Mouse (Mus musculus) cerebellum, adult 2 months (tissue): ENCODE results near the gene Nrarp. TPM values are rescaled to one million over a fixed set of nuclear protein-coding genes. Genes with fewer than 3 reads are reported as not detected.

Source experiments
- DNase-seq, 2 experiments: peaks; one replicate each; pipeline ENCODE4 v3.0.0; 2021
- H3K27ac ChIP-seq: fragments of 200-500 bp; 2 replicates; pipeline ENCODE4 v1.5.1; 2012; ENCODE audit warnings: low read length, control low read depth, inconsistent platforms; ENCODE audit not compliant: insufficient read depth
- H3K27me3 ChIP-seq: fragments of 200-500 bp; 2 replicates; pipeline ENCODE4 v1.6.1; 2012; ENCODE audit warnings: inconsistent platforms, mild to moderate bottlenecking, low read length, moderate library complexity; ENCODE audit not compliant: control insufficient read depth, insufficient read depth
- H3K4me1 ChIP-seq: fragments of 200-500 bp; 2 replicates; pipeline ENCODE4 v1.6.1; 2011; ENCODE audit warnings: low read length; ENCODE audit not compliant: control insufficient read depth, insufficient read depth
- H3K4me3 ChIP-seq: fragments of 200-500 bp; replicated peaks from 2 replicates; pipeline ENCODE3; 2011; ENCODE audit warnings: mild to moderate bottlenecking, low read depth, low read length, control low read depth; ENCODE audit not compliant: insufficient read depth
- CTCF ChIP-seq: fragments of 200-500 bp; IDR thresholded peaks from 2 replicates; pipeline ENCODE4 v1.5.1; 2011; ENCODE audit warnings: low read depth, mild to moderate bottlenecking, control low read depth, low read length, moderate library complexity, borderline replicate concordance; ENCODE audit not compliant: insufficient read depth
- POLR2A ChIP-seq: fragments of 200-500 bp; IDR thresholded peaks from 2 replicates; pipeline ENCODE4 v1.6.1; 2011; ENCODE audit warnings: low read length, control low read depth, borderline replicate concordance; ENCODE audit not compliant: insufficient read depth
- WGBS: fragments of 180-500 bp; shearing (Covaris S2); methylation state at CpG from one replicate; pipeline ENCODE4 v1.1.7; 2018; 5-methylcytosine and 5-hydroxymethylcytosine counted together
- polyA plus RNA-seq: library from polyadenylated mRNA; depleted of rRNA; stranded (reverse); fragments of >200 nt; gene quantifications from 2 replicates; pipeline ENCODE4 v1.2.3, GENCODE M21; 2012

The Nrarp gene
- polyA plus RNA-seq, 1 experiment = 9.4 TPM

GRCm38 (mm10) chr2:25151280-25151956 lies 29.1 kb upstream of the Nrarp start:
- WGBS = 68% methylated on average over 4 of the region's 4 CpGs
- no peak for DNase-seq
- TF ChIP-seq POLR2A (no peak), CTCF (no peak)
- H3K4me1 ChIP-seq = no peaks in the 10 kb centered on the region
- H3K4me3 ChIP-seq = no peak overlapping the region
- H3K27ac ChIP-seq = no peak overlapping the region
- H3K27me3 ChIP-seq = no peaks in the 10 kb centered on the region

GRCm38 (mm10) chr2:25156177-25156576 lies 24.4 kb upstream of the Nrarp start:
- Histone ChIP-seq H3K27ac (no peak overlapping the region), H3K27me3 (no peaks in the 10 kb centered on the region), H3K4me3 (no peak overlapping the region), H3K4me1 (no peaks in the 10 kb centered on the region)
- TF ChIP-seq POLR2A (no peak), CTCF (no peak)
- DNase-seq = no peak
- WGBS = 89% methylated on average over 3 of the region's 3 CpGs

DNA sequence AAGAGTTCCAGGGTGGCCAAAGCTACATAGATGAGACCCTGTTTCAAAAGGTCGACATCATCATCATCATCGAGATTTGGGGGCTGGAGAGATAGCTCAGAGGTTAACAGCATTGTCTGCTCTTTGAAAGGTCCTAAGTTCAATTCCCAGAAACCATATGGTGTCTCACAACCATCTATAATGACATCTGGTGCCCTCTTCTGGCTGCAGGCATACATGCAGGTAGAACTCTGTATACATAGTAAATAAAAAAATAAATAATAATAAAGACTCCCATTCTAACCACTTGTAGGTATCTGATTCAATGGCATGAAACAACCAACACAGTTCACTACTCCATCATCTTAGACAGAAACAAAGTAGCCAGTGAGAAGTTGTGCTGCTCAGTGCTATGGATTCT lies 23.6 kb upstream of the Nrarp start:
- no peaks in the 10 kb centered on the region for H3K27me3 ChIP-seq
- DNase-seq = no peak
- TF ChIP-seq POLR2A = no peak
- TF ChIP-seq CTCF = no peak
- H3K4me1 ChIP-seq = no peaks in the 10 kb centered on the region
- WGBS = 48% methylated on average over 2 of the region's 2 CpGs
- H3K4me3 ChIP-seq = no peak overlapping the region
- H3K27ac ChIP-seq = no peak overlapping the region

DNA sequence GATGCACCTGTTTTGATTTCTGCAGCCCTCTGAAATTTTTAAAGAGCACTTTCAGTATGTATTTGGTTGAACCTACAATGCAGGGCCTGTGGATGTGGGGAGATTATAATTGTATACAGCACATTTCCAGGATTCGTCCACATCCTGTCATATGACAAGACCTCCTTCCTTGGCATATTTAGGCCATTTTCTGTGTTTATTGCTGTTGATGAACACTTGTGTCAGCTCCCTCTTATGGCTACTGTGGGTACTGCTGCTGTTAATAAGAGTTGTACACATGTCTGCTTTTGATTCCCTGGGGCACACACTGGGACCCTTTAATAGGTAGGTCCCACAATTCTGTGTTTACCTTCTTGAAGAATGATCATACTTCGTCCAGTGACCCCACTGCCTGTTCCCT lies 22.9 kb upstream of the Nrarp start:
- Histone ChIP-seq H3K4me1 (no peaks in the 10 kb centered on the region), H3K27ac (no peak overlapping the region), H3K27me3 (no peaks in the 10 kb centered on the region), H3K4me3 (no peak overlapping the region)
- WGBS = 49% methylated on average over 2 of the region's 2 CpGs
- TF ChIP-seq CTCF (no peak), POLR2A (no peak)
- DNase-seq = no peak

DNA sequence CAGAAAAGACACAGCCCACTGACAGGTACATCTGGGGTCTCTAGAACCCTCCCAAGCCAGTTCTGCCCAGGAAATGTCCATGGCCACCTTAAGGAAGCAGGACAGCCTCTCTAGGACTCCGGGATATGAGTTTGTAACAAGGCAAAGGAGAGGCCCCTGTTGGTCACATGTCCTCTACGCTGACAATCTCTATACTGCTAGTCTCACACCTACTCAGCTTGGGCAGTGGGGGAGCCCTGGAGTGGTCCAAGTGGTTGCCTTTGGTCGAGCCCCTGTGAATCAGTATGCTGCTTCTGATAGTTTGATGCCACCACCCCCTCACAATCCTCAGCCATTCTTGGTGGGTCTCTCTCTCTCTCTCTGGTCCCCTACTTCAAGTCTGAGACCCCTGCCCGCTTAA lies 13.1 kb upstream of the Nrarp start:
- Histone ChIP-seq H3K4me1 (0 out of 2 replicates have a peak, but pooled peaks cover 5% of the 10 kb centered on the region), H3K27ac (no peak overlapping the region), H3K27me3 (no peaks in the 10 kb centered on the region), H3K4me3 (no peak overlapping the region)
- no peak for DNase-seq
- 46% methylated on average over 4 of the region's 4 CpGs for WGBS
- TF ChIP-seq POLR2A = no peak
- TF ChIP-seq CTCF = no peak

GRCm38 (mm10) chr2:25167919-25168664 lies 12.5 kb upstream of the Nrarp start:
- Histone ChIP-seq H3K4me3 (no peak overlapping the region), H3K4me1 (0 out of 2 replicates have a peak, but pooled peaks cover 5% of the 10 kb centered on the region), H3K27me3 (no peaks in the 10 kb centered on the region), H3K27ac (no peak overlapping the region)
- TF ChIP-seq POLR2A (no peak), CTCF (no peak)
- no peak for DNase-seq
- WGBS = 5% methylated on average over 40 of the region's 41 CpGs

DNA sequence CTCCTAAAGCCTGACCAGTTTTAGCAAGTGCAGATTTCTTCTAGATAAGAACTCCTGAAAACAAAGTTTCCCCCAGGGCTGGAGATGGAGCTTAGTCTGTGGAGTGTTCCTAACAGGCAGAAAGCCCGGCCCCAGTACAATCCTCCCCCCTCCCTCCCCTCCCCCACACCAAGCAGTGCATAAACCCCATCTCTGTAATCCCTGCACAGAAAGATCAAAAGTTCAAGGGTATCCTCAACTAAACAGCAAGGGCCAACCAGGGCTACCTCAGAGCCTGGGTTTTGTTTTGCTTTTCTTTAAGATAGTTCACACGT lies 11.9 kb upstream of the Nrarp start:
- no peak for DNase-seq
- WGBS = 53% methylated on average over 2 of the region's 2 CpGs
- H3K4me3 ChIP-seq = no peak overlapping the region
- no peak overlapping the region for H3K27ac ChIP-seq
- 0 out of 2 replicates have a peak, but pooled peaks cover 5% of the 10 kb centered on the region for H3K4me1 ChIP-seq
- TF ChIP-seq POLR2A = no peak
- TF ChIP-seq CTCF = no peak
- H3K27me3 ChIP-seq = no peaks in the 10 kb centered on the region

- 53% methylated on average over 5 of the region's 5 CpGs for WGBS
- H3K4me1 ChIP-seq = 0 out of 2 replicates have a peak, but pooled peaks cover 5% of the 10 kb centered on the region
- H3K27me3 ChIP-seq = no peaks in the 10 kb centered on the region
- TF ChIP-seq POLR2A (no peak), CTCF (no peak)
- no peak overlapping the region for H3K4me3 ChIP-seq
- no peak overlapping the region for H3K27ac ChIP-seq
- no peak for DNase-seq
These were observed 10.8 kb upstream of the Nrarp start for GRCm38 (mm10) chr2:25169778-25170177.
